Mouse (Mus musculus) retina, postnatal 7 days (tissue): ENCODE results near the gene Rhot2.
A peak's percentile ranks its signal among the peaks of the same experiment; 100 is the strongest.

Experiments
- DNase-seq: peaks from one replicate; pipeline ENCODE4 v3.0.0-alpha.2; 2012; ENCODE audit warnings: low read depth, low spot score

Gene Rhot2

GRCm38 (mm10) chr17:25844396-25844901 lies at the start of gene Rhot2:
Rhot2 (minus strand) TSS chr17:25844851.
- DNase-seq = peak; percentile 91

GRCm38 (mm10) chr17:25893975-25894617 lies 49.4 kb upstream of the Rhot2 start:
- DNase-seq = peak; percentile 63

- DNase-seq = no peak
Measured at GRCm38 (mm10) chr17:25888837-25889236, 44.2 kb upstream of the Rhot2 start.

- no peak for DNase-seq
Measured at GRCm38 (mm10) chr17:25887467-25887866, 42.8 kb upstream of the Rhot2 start.

GRCm38 (mm10) chr17:25886806-25887205 lies 42.2 kb upstream of the Rhot2 start:
- no peak for DNase-seq

GRCm38 (mm10) chr17:25885636-25886035 lies 41.0 kb upstream of the Rhot2 start:
- no peak for DNase-seq

- DNase-seq = no peak
Measured at GRCm38 (mm10) chr17:25883824-25884223, 39.2 kb upstream of the Rhot2 start.

- no peak for DNase-seq
Measured at GRCm38 (mm10) chr17:25883268-25883667, 38.6 kb upstream of the Rhot2 start.

GRCm38 (mm10) chr17:25882306-25882705 lies 37.7 kb upstream of the Rhot2 start:
- DNase-seq = no peak

- DNase-seq = no peak
Measured at GRCm38 (mm10) chr17:25881691-25882090, 37.0 kb upstream of the Rhot2 start.

GRCm38 (mm10) chr17:25880913-25881641 lies 36.4 kb upstream of the Rhot2 start:
- DNase-seq = no peak

GRCm38 (mm10) chr17:25880196-25880910 lies 35.7 kb upstream of the Rhot2 start, which contains the start of gene Wfikkn1:
Wfikkn1 (minus strand) TSS chr17:25880858.
- no peak for DNase-seq

- no peak for DNase-seq
Measured at GRCm38 (mm10) chr17:25879750-25880149, 35.1 kb upstream of the Rhot2 start.

GRCm38 (mm10) chr17:25879261-25879660 lies 34.6 kb upstream of the Rhot2 start:
- DNase-seq = no peak

- DNase-seq = no peak
Measured at GRCm38 (mm10) chr17:25878611-25879180, 34.0 kb upstream of the Rhot2 start.

GRCm38 (mm10) chr17:25877741-25878610 lies 33.3 kb upstream of the Rhot2 start:
- DNase-seq = no peak

GRCm38 (mm10) chr17:25877025-25877424 lies 32.4 kb upstream of the Rhot2 start:
- no peak for DNase-seq

- no peak for DNase-seq
Measured at GRCm38 (mm10) chr17:25876347-25876915, 31.8 kb upstream of the Rhot2 start.

GRCm38 (mm10) chr17:25875171-25876136 lies 30.8 kb upstream of the Rhot2 start:
- DNase-seq = peak; percentile 72
